In genomic region chr2:159729301-159729700, GRCm38 (mm10) we compare ENCODE assay signal across 17 mouse cellular contexts.
"Had no signal": no experiment of that assay in that cellular context is flagged by ENCODE, and none has a peak within 500 bp of the region (broad histone marks: within the 10 kb centered on the region; RNA-seq: fewer than 3 reads in every experiment).

No protein-coding gene starts in this region.

- H3K9me3 ChIP-seq: lung, embryonic 15.5 days; midbrain, embryonic 13.5 days; midbrain, embryonic 15.5 days; neural tube, embryonic 12.5 days; stomach, embryonic 15.5 days had no signal

- H3K4me1 ChIP-seq: megakaryocyte, embryonic 14.5 days; midbrain, embryonic 13.5 days; midbrain, embryonic 15.5 days had no signal

- H3K27ac ChIP-seq: lung, embryonic 15.5 days; macrophage; midbrain, embryonic 13.5 days; midbrain, embryonic 15.5 days; neural tube, embryonic 12.5 days; stomach, embryonic 15.5 days; stomach, postnatal 0 days had no signal

- DNase-seq: lung, adult 2 months; lung, postnatal 14 days; lung, postnatal 36 days; right cerebral cortex, postnatal 14 days; thymus, adult 2 months; thymus, postnatal 25 days; thymus, postnatal 4 days had no signal

- H3K36me3 ChIP-seq: lung, embryonic 15.5 days; midbrain, embryonic 13.5 days; midbrain, embryonic 15.5 days; neural tube, embryonic 12.5 days; stomach, embryonic 15.5 days had no signal

- ATAC-seq: lung, postnatal 0 days; midbrain, embryonic 13.5 days; midbrain, embryonic 15.5 days had no signal

- H3K27me3 ChIP-seq: lung, embryonic 15.5 days; megakaryocyte, embryonic 14.5 days; midbrain, embryonic 13.5 days; midbrain, embryonic 15.5 days; neural tube, embryonic 12.5 days; stomach, embryonic 15.5 days had no signal

- H3K4me2 ChIP-seq: lung, embryonic 15.5 days; midbrain, embryonic 11.5 days; midbrain, embryonic 13.5 days; midbrain, embryonic 15.5 days; neural tube, embryonic 12.5 days; stomach, embryonic 15.5 days had no signal

- H3K9ac ChIP-seq: lung, embryonic 15.5 days; midbrain, embryonic 13.5 days; midbrain, embryonic 15.5 days; neural tube, embryonic 12.5 days; stomach, embryonic 15.5 days had no signal

- H3K4me3 ChIP-seq: lung, embryonic 15.5 days; megakaryocyte, embryonic 14.5 days; midbrain, embryonic 13.5 days; midbrain, embryonic 15.5 days; neural tube, embryonic 12.5 days; stomach, embryonic 15.5 days had no signal
